Mouse (Mus musculus): ENCODE data around the gene Zfp82.
A peak's percentile ranks its signal among the peaks of the same experiment; 100 is the strongest.

Gene Zfp82

DNA sequence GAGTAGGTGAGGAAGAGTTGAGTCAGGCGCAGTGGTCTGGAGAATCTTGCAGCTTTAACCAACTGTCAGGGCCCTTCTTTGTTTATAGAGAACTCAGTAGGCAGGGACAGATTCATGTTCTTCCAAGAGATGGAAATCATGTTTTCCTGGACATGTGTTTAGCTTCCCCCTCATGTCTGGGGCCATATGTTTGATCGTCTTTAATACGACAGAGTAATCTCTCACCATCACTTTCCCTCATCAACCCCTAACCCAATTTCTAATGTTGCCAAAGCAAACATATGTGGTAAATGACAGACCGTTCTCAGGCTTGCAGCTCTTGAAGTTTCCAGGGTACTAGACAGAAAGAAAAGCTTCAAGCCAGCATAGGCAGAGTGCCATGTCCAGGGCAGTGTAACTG lies 24.6 kb downstream of the Zfp82 start:
- DNase-seq (ENCODE audit: low read depth, low spot score) = no peak

DNA sequence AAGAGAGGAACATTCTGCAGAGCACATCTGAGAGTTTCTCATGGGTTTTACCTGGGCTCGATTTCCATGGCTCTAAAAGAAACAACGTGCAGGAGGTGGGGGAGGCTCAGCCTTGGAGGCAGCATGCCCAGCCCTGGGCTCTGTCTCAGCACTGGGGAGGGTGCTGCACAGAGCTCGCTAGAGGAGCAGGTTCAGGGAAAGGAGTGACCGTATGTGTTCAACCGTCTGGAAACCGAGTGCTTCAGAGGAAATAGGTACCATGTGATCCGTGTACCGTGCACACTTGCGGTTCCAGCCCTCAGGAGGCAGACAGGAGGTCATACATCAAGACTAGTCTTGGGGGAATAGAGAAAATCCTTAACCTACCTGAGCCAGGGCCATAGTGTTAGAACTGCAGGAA lies 28.3 kb downstream of the Zfp82 start:
- no peak for DNase-seq (ENCODE audit: low read depth, low spot score)

DNA sequence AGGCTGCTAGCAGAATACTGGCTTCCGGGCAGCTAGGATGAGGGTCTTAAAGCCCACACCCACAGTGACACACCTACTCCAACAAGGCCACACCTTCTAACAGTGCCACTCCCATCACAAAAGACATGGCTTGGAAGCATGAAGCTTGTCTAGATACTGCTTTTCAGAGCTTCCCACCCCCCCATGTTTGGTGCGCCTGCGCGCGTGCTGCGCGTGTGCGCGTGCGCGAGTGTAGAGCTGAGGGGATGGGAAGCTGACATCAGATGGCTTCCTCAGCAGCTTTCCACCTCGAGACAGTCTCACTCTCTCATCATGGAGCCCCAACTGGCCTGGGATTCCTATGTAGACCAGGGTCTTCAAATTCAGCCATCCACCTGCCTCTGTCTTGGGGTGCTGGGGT lies 38.4 kb downstream of the Zfp82 start:
- no peak for DNase-seq (ENCODE audit: low read depth, low spot score)

DNA sequence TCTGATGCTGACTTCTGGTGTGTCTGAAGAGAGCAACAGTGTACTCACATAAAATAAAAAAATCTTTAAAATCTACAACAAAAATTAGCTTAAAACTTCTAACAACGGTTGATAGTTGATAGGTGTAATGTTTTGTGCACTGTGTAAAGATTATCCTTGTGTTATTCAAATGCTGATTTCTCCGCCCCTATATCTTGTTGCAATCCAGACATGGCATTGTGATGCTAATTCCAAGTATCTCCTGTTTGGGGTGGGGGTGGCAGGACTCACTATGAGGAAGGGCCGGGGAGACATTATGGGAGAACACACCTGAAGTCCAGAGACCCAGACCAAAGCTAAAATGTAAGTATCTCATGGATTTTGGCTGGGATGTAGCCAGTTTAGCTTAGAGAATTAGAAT lies 41.3 kb downstream of the Zfp82 start:
- DNase-seq (ENCODE audit: low read depth, low spot score) = no peak

DNA sequence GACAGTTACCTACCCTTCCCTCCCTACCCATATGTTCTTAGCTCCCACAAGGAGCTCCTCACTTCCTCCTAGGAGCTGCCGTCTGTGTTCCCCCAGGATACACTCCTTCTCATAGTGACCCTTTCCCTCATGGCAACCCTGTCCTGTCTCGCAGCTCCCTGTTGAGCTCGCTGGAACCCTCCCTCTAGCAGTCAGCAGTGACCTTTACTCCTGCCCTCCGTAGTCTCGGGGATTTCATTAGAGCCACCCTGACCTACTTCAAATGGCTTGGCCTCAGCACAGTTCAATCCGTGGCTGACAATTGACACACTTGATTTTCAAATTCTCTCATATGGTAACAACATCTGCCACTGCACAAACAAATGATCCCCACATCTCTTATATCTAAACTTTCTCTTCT lies 42.0 kb downstream of the Zfp82 start:
- no peak for DNase-seq (ENCODE audit: low read depth, low spot score)

DNA sequence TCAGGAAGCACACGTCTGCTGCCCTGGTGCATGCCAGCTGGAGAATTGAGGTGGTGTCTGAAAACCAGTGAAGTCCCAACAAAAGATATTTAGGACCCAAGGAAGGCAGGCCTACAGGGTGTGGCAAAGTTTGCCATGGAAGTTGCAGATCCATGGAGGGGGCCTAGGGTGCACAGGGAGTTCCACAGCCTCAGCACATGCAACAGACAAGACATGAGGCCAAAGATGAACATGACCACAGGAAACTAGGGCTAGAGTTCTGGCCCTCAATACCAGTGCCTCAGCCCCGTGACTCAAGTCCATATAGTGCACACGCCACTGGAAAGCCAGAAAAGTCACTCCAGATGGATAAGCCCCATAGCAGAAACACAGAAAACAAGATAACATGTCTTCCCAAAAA lies 44.1 kb downstream of the Zfp82 start:
- DNase-seq (ENCODE audit: low read depth, low spot score) = no peak

DNA sequence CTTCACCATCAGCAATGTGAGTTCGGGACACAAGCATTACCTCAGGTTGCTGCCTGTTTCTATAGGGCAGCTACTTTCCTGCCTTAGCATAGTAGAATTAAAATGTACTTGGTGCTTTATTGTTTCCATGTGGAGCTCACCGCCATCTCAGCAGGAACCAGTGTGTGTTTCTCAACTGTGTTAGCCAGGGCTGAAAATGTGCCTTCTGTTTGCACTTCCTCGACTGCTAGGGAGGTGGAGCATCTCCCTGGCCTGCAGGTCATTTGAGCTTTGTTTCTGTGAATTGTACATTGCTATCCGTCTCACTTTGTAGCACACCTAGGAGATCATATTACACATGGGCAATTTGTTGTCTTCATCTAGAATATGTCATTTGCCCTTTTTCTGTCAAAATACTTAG lies 45.4 kb downstream of the Zfp82 start:
- no peak for DNase-seq (ENCODE audit: low read depth, low spot score)

DNA sequence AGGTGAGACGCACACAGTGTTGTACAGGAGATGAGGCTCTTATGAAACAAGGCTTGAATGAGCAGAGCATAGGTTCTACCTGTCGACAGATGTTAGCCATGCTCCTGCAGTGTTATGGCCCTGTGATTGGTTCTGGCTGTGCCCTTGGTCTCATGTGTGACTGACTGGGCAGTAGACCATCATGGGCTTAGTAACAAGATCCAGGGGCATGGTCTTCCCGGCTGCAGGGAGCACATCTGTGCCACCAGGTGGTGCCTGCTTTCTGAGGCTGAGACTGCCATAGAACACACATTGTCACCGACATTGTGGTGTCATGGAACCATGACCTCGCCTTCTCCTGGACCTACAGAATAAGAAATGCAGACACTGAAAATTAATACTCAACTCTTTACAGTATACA lies 47.3 kb downstream of the Zfp82 start:
- no peak for DNase-seq (ENCODE audit: low read depth, low spot score)

DNA sequence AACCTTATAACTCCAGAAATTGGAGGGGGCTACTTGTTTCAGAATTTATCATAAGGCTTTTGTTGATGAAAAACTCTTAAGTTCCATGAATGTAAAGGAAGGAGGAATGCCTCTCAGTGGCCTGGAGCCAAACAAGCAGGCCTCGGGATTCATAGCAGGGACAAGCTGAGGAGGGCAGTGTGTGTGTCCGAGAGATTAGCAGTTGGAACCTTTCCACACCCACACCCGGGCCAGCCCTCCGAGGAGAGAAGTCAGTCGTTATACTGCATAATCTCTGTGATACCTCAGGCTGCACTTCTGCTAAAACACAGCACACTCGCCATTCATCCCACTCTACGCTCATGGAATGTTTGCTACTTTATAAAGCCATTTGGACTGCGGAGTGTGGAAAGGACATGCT lies 48.9 kb downstream of the Zfp82 start:
- no peak for DNase-seq (ENCODE audit: low read depth, low spot score)

DNA sequence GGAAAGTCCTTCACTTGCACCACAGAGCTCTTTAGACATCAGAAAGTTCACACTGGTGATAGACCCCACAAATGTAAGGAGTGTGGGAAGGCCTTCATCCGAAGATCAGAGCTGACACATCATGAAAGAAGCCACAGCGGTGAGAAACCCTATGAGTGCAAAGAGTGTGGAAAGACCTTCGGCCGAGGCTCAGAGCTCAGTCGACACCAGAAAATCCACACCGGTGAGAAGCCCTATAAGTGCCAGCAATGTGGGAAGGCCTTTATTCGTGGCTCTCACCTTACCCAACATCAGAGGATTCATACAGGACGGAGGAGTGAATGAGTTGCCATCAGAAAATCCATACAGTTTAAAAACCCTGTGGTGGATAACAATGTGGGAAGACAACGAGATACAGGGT lies 49.4 kb downstream of the Zfp82 start:
- no peak for DNase-seq (ENCODE audit: low read depth, low spot score)

DNA sequence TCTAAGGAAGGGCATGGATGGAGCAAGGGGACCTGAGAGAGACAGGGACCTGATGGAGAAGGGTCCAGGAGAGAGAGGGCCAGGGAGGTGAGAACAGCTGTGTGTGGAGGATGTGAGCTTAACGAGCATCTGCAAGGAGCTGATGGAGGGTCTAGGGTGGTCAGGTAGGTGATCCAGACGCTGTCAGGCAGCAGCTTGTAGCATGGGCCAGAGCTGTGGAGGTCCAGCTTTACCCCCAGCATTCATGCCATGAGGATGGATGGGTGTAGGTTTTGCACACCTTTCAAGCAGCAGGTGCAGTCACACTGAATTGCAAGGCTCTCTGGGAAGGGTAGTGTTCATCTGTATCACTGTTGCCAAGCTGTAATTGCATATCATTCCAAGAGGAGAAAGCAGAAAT lies 53.2 kb downstream of the Zfp82 start:
- DNase-seq (ENCODE audit: low read depth, low spot score) = no peak

DNA sequence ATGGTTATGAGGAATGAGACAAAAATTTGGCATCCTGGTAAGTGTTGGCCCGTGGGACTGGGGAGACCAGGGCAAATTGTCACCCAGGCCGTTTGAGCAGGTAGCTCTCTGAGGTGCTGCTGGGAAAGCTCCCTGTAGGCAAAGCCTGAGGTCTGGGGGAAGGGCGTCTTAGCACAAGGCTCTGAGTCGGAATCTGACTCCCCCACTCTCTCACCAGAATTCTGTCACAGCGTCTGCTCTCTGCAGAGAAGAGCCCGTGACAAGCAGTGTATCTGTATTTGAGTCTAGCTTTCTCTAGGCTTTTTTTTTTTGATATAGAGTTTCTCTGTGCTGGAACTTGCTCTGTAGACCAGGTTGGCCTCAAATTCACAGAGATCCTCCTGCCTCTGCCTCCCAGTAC lies 55.5 kb downstream of the Zfp82 start:
- no peak for DNase-seq (ENCODE audit: low read depth, low spot score)

DNA sequence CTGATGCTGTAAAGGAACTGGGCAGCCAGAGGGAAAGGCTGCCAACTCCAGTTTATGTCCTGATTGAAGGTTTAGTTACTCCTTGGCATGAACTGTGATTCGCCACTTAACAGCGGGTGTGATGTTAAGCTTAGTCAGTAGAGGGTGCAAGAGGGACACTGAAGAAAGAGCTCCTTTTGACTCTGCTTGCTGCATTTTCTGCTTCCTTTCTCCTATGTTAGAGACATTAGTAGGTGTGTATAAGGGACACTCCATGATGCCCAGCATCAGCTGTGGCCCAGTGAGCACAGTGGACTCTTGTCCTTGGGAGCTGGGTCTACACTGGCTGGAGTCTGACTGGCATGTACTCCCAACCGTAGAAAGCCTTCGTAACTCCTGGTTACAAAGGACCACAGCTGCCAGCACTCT lies 59.7 kb downstream of the Zfp82 start:
- peak; percentile 78 for DNase-seq (ENCODE audit: low read depth, low spot score)

DNA sequence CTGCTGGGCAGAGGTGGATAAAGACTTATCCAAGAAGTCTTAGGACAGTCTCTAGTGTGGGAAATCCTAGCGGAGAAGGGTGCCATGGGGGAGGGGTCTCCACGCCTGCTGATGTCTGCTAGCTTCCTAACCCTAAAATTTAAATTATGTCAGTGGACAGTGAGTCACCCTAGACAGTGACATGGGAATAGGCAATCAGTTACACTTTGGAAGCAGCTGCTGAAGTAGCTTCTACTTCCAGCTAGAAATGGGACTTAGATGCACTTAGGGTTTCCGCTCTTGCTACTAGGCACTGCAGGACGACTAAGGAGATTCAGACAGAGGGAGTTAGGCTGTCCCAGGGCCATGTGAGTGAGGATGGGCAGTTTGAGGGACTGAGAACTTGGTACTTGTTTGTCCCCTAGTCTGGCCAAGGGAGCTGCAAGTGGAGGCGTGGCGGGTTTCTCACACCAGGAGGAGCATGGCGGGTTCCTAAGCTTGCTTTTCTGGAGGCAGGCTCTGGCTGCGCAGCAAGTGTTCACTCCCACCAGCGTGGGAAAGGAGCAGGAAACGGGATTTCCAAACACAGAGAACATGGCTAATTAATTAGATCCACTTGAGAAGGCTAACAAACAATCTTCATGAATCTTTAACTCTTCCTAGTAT lies 62.0 kb downstream of the Zfp82 start:
- DNase-seq (ENCODE audit: low read depth, low spot score) = no peak

DNA sequence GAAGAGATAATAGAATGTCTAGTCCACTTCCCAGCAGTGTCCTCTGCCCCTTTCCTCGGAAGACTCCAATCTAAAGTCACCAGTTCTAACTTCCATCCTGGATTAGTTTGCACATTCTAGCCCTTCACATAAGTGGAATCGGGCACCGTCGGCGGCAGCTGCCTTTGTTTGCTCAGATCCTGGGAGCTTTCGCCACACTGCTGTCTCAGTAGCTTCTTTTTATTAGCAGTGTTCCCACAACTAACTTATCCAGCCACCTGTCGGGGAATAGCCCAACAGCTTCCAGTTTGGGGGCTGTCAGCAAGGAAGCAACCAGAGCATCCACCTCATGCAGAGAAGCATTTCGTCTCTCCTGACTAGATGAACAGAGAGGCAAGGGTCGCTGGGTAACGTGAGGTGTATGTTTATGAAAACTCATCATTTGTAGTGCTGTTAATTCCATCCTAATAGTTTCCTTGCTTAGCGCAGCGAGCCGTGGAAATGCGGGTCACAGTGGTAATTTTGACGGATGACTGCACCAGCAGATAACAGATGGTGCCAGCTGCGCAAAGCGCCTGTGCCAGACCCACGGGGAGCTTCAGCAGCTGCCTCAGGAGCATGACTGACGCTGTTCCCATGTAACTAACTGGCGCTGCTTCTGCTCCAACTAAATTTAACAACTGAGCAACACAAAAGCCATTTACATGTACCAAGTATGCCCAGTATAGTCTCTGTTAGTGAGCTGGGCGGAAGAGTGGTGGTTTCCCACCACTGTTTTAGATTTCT lies 63.2 kb downstream of the Zfp82 start:
- DNase-seq (ENCODE audit: low read depth, low spot score) = peak; percentile 29

DNA sequence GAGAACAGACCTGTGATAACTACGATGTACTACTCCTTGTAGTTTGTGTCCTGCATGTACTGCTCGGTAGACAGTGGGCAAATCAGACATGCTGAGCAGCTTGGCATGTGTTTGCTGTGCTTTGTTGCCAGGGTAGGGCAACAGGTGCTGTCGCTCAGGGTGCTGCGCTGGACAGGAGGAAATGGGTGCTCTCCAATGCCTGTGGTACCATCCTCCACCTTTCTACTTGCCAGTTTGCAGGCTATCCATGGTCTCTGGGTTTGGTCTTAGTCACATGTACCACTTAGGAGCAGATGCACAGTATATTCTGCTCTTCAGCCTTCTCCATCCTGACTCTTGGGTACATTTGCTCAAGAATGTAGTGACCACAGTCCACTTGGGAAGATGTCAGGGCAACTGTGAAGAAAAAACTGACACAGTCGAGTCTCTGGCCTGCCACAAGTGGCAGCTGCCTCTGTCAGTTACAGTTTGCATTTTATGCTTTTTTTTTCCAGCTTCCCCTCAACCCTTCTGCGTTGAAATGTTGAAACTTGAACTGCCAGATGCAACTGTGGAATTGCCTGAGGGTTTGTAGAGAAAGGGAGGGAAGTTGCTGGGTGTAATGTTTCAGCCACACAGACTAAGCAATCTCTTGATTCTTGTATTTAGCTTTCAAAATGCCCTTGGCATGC lies 64.5 kb downstream of the Zfp82 start:
- peak; percentile 81 for DNase-seq (ENCODE audit: low read depth, low spot score)

DNA sequence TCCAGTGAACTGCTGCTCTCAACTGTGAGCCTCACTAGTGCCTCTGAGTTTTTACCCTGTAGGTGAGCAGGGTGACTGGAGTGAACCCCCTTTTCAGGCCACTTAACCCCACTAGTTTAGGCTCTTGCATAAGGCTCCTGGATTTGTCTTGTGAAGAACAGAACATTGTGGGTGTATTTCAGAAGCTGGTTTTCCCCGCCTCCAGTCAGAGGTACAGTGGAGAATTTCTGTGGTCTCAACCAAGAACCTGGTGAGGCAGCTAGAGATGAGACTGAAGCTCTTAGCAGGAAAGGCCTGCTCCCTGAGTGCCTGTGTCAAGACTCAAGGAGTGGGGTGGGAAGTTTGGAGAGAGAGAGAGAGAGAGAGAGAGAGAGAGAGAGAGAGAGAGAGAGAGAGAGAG lies 65.1 kb downstream of the Zfp82 start:
- DNase-seq (ENCODE audit: low read depth, low spot score) = no peak
